Mouse (Mus musculus) heart, postnatal 4 days (tissue): Measurements from ENCODE around the gene Atxn7l1. TPM values are rescaled to one million over a fixed set of nuclear protein-coding genes. Genes with fewer than 3 reads are reported as not detected.

Experiments used
- DNase-seq: peaks from one replicate; pipeline ENCODE4 v3.0.0; 2021
- total RNA-seq, 2 experiments: library from RNA; stranded (reverse); gene quantifications; 2 replicates each; pipeline ENCODE4 v1.2.3; 2021

The Atxn7l1 gene
- total RNA-seq = 10 to 100 TPM; 16.8 to 17.5 TPM

GRCm38 (mm10) chr12:33147497-33148267 lies at the start of gene Atxn7l1:
Gene Atxn7l1, plus strand, starts transcription at chr12:33147693.
- DNase-seq = peak; percentile 95

GRCm38 (mm10) chr12:33101627-33102026 lies 45.9 kb upstream of the Atxn7l1 start:
- DNase-seq = no peak

GRCm38 (mm10) chr12:33102342-33103115 lies 45.0 kb upstream of the Atxn7l1 start:
- DNase-seq = peak; percentile 19

- DNase-seq = no peak
Measured at GRCm38 (mm10) chr12:33105724-33106123, 41.8 kb upstream of the Atxn7l1 start.

GRCm38 (mm10) chr12:33106438-33107167 lies 40.9 kb upstream of the Atxn7l1 start:
- no peak for DNase-seq

GRCm38 (mm10) chr12:33109531-33109930 lies 38.0 kb upstream of the Atxn7l1 start:
- DNase-seq = peak; percentile 32

GRCm38 (mm10) chr12:33110894-33111471 lies 36.5 kb upstream of the Atxn7l1 start:
- peak; percentile 61 for DNase-seq

- DNase-seq = no peak
Measured at GRCm38 (mm10) chr12:33118624-33119301, 28.7 kb upstream of the Atxn7l1 start.

- no peak for DNase-seq
Measured at GRCm38 (mm10) chr12:33125594-33126227, 21.8 kb upstream of the Atxn7l1 start.

GRCm38 (mm10) chr12:33126243-33126642 lies 21.2 kb upstream of the Atxn7l1 start:
- no peak for DNase-seq

- no peak for DNase-seq
Measured at GRCm38 (mm10) chr12:33128121-33128520, 19.4 kb upstream of the Atxn7l1 start.

GRCm38 (mm10) chr12:33128702-33129101 lies 18.8 kb upstream of the Atxn7l1 start:
- DNase-seq = no peak

- DNase-seq = peak; percentile 48
Measured at GRCm38 (mm10) chr12:33129410-33129809, 18.1 kb upstream of the Atxn7l1 start.

- DNase-seq = no peak
Measured at GRCm38 (mm10) chr12:33130401-33130800, 17.1 kb upstream of the Atxn7l1 start.

- no peak for DNase-seq
Measured at GRCm38 (mm10) chr12:33131796-33132195, 15.7 kb upstream of the Atxn7l1 start.

GRCm38 (mm10) chr12:33137857-33138256 lies 9.6 kb upstream of the Atxn7l1 start:
- no peak for DNase-seq

GRCm38 (mm10) chr12:33139083-33139482 lies 8.4 kb upstream of the Atxn7l1 start:
- DNase-seq = peak; percentile 30

GRCm38 (mm10) chr12:33144456-33144855 lies 3.0 kb upstream of the Atxn7l1 start:
- DNase-seq = peak; percentile 43

GRCm38 (mm10) chr12:33146622-33147433 lies 665 bp upstream of the Atxn7l1 start:
- DNase-seq = no peak

- no peak for DNase-seq
Measured at GRCm38 (mm10) chr12:33149544-33150190, 2.2 kb downstream of the Atxn7l1 start.
